Mouse (Mus musculus) spleen, adult 12 weeks (tissue): ENCODE measurements around the gene Cnppd1.

ENCODE experiments used
- DNase-seq: peaks from one replicate; pipeline ENCODE4 v3.0.0; 2022; ENCODE audit warnings: low spot score

Cnppd1 gene

DNA sequence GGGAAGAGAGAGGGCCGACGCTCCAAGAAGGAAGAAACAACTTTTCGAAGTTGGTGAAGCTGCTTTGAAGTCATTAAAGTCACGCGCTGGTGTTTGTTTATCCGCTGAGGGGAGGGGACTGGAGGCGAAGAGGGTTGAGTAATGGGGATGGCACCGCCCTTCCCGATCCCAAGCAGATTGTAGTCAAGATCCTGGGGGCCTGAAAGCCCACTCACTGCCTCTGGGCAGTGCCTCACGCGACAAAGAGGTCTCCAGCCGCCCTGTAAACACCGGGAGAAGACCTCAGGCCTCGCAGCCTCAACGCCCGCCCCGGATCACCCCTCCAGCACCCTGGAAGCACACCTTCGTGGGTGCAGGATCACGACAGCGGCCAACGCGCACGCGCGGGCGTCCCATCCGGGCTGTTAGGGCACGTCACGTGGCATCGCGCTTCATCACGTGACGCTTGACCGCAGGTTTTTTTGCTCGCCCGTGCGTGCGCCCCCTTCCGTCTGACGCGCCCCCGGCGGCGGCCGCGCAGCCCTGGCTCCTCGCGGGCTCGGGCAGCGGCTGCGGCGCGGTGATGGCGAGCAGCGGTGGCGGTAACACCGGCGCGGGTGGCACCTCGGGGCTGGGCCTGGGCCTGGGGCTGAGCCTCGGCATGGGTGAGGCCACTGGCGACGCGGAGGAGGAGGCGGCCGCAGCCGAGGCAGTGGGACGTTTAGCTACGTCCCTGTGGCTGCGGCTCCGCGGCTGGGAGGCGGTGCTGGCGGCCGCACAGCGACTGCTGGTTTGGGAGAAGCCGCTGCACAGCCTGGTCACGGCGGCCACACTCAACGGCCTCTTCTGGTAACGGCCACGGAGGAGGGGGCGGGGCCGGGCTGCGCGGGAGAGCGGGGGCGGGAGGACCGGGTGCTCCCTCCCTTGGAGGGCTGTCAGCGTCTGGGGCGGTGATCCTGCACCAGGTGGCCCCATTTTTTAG, at the start of gene Cnppd1, which contains the start of gene Retreg2:
TSS of gene Cnppd1 (minus strand) at position 411 of the 961 bp plus-strand sequence.
TSS of gene Retreg2 (plus strand) at position 478 of the 961 bp plus-strand sequence.
- DNase-seq = peak; percentile 98

DNA sequence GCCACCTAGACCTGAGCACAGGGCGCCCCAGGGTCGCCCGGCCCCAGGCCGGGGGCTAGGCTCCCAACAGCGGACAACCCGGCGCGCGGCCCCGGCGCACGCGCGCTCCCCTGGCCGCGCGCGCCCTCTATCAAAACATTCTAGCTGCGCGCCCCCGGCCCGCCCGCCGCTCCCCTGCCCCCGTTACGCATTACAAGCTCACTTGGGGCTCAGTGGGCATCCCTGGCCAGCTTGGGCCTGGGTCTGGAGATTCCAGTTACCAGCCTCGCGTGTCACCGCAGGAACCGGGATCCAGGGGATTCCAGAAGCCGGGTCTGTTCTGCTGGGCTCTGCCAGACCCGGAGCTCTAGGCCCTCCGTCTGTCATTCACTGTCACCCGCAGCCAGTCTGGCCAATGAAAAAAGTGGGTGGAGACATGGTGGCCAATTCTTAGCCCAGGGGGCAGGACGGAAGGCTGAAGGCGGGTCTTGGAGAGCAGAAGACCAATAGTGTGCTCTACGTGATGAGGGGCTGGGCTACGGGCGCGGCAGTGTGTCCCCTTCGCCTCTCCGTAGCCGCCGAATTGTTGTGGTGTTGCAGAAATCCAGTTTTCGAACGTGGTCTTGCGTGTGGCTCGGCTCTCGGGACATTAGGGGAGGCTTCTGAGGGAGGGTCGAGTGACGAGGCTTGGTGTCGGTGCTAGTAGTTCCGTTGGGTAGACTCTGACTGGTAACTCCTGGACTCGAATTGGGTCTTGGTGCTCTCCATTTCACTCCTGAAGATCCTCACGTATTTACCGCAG, 49.3 kb upstream of the Cnppd1 start, which contains the start of the genes Ankzf1 and Atg9a:
TSS of gene Ankzf1 (plus strand) at position 530 of the 781 bp plus-strand sequence.
TSS of gene Atg9a (minus strand) at position 575 of the 781 bp plus-strand sequence.
- peak; percentile 93 for DNase-seq

DNA sequence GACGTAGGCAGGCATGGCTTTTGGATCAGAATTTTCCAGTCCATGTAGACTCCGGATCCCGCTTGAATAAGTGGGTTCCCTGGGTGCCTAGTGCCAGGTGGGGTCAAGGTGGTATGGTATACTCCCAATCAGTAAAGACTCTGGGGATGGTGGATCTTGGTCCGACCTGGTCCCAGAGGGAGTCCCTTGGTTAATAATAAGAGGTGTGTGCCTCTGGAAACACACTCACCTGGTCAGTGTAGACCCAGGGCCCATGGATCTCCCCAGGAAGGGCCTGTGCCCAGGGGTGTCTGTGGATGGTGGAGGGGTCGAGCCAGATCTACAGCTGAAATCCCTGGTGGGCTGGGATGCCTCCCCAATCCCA, 48.7 kb upstream of the Cnppd1 start:
- DNase-seq = no peak

DNA sequence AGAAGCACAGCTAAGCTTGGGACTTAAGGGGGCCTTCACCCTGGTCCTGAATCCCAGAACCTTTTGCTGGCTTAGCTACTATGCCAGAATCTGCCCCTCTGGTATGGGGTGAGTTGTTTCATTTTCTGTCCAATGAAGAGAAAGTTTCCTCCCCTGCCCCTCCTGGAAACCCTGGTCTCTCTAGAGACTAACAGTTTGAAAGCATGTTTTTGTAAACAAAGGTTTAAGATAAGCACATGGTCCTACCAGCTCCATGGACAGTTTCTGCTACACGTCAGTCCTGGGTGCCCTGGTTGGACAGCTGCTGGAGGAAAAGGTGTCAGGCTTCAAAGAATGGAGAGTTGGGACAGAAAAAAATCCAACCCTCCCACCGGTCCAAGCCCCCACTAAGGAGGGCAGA, 48.1 kb upstream of the Cnppd1 start:
- no peak for DNase-seq

DNA sequence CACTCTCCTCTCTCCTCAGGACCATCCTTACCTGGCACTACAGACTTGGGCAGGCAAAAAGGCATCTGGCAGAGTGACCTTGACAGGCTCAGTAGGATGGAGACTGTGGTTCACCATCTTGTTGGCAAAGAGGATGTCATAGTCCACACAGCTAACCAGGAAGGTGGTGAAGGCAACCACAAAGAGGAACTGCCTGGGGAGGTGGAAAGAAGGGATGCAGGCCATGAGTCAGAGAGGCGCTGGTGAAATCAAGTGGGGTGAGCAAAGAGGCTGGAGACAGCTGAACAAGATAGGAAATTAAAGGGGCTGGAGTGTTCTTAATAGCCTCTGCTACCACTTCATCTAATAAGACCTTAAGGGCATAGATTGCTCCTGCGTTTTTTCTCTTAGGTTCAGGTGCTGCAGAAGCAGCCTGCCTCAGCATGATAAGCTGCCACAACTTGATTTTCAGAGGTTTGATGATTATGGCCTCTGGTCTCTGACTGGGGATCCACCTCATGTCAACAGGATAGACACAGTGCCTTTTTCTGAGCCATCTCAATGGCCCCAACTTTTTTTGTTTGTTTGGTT, 45.5 kb upstream of the Cnppd1 start:
- DNase-seq = no peak

DNA sequence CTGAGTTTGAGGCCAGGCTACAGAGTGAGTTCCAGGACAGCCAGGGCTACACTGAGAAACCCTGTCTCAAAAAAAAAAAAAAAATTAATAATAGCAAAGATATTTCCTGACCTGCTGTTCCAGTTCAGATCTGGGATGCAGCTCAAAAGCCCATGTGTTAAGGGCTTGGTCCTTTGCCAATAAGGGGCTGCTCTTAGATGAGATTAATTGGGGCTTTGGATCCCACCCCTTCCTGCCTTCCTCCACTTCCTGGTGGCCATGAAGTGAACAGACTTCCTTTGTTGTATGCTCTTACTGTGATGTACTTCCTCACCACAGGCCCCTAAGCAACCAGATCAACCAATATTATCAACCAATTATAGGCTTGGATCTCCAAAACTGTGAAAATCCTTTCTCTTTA, 44.6 kb upstream of the Cnppd1 start:
- no peak for DNase-seq

DNA sequence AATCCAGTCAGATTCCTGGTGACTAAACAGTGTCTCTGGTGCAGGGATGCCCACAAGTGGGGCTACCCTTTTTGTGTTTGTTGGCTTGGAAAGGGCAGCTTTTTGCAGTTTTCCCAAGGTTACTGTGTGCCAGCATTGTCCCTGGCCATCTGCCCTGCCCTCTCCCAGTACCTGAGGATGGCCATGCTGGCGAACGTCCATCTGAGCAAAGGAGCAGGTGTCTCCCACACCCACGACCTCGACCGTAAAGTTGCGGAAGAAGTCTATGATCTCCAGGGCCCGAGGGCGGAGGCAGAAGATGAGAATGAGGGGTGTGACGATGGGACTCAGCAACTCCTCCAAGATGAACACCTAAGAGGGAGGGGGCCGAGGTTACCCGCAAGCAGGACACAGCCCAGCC, 43.0 kb upstream of the Cnppd1 start:
- DNase-seq = no peak

DNA sequence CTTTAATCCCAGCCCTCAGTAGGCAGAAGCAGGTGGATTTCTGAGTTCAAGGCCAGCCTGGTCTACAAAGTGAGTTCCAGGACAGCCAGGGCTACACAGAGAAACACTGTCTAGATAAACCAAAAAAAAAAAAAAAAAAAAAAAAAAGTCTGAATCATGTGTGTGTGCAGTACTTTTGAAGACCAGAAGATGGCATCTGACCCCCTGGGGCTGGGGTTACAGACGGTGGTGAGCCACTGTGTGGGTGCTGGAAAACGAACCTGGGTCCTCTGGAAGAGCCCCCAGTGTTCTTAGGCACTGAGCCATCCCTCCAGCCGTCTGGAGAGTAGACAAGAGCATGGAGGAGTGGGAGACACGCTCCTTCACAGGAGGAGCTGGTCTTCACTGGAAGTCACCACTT, 39.6 kb upstream of the Cnppd1 start:
- no peak for DNase-seq

DNA sequence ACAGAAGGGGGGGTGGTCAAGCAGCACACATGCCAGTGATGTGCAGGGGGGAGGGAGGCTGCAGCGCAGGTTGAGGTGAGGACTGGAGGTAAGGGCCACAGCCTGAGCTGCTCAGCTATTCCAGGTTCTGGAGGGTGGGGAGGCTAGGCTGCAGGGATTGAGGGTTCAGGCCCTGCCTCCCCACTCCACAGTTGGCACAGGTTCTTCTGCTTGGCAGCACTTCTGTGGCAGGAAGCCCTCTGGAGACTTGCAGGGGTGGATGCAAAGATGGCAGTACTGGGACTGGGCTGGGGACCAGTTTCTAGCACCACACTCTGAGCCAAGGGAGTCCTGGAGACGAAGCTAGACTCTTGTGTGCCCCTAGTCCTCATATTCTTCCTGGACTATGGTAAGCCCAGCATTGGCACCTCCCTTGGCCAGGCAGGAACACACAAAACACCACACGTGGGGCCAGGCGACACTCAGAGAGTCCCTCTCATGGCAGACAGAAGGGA, 38.9 kb upstream of the Cnppd1 start:
- DNase-seq = no peak

DNA sequence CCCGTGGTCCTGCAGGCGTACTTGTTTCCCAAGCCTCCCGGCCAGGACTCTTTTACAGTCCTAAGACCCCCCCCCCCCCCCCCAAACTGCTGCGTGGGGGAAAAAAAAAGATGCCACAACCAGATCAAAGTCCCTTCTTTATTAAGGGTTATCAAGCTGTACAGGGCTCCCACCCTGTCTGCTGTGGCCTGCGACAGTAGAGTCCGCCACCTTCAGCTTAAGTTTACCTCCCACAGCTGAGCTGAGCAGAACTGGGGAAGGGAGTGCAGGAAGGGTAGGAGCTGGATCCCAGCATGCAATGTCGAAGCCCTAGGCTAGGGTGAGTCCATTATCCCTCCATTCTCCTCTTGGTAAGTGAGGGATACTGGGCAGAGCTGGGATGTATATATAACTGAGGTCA, 38.2 kb upstream of the Cnppd1 start:
- no peak for DNase-seq

DNA sequence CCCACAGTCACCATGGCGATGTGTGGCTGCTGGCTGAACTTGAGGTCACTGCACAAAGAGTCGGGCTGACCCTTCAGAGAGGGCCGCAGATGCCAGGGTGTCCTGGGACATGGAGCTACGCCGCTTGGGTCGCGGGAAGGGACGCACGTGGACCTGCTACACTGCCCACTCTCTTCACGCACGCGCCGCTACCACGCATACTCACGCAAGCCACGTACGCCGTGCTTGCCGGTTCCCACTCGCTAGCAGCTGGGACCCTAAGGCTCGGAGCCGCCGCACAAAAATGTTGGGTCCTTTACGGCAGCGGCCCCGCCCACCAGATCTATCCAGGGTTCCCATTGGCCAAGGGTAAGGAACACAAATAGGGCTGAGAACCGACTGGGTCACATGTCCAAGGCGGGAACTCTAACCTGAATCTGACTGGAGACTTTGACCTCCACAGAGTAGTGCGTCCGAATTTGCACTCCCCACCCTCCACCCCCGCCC, 37.6 kb upstream of the Cnppd1 start, which contains the start of gene Abcb6:
TSS of gene Abcb6 (minus strand) at position 288 of the 486 bp plus-strand sequence.
- peak; percentile 82 for DNase-seq

DNA sequence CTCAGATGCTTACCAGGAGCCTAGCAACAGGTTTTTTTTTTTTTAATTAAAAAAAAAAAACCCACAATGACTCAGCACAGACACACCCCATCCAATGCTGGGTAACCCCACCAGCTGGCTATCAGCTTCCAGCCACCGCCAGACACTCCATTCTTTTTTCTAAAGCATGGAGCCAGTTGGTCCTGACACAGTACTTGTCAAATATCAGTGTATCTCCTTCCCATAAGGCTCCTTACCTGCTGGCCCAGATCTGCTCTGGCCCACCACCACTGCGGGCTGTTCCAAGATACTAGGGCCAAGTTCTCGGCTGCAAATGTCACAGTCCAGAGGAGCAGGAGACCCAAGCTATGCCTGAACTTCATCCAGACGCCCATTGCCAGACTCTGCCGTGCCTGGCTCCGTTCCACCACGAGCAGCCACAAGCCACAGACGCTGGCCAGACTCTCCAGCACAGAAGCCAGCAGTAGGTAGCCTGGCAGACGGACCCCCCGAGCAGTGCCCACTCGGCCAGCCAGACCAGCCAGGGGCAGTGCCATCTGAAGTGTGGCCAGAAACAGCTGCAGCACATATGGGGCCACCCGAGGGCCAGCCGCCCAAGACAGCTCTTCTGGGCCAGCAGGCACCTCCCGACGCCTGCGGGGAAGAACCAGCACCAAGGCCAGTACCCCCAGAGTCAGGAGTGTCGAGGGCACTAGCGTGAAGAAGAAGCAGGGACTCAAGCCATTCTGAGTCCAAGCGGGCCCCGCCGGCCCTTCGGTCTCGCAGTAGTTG, 37.0 kb upstream of the Cnppd1 start:
- DNase-seq = peak; percentile 65

DNA sequence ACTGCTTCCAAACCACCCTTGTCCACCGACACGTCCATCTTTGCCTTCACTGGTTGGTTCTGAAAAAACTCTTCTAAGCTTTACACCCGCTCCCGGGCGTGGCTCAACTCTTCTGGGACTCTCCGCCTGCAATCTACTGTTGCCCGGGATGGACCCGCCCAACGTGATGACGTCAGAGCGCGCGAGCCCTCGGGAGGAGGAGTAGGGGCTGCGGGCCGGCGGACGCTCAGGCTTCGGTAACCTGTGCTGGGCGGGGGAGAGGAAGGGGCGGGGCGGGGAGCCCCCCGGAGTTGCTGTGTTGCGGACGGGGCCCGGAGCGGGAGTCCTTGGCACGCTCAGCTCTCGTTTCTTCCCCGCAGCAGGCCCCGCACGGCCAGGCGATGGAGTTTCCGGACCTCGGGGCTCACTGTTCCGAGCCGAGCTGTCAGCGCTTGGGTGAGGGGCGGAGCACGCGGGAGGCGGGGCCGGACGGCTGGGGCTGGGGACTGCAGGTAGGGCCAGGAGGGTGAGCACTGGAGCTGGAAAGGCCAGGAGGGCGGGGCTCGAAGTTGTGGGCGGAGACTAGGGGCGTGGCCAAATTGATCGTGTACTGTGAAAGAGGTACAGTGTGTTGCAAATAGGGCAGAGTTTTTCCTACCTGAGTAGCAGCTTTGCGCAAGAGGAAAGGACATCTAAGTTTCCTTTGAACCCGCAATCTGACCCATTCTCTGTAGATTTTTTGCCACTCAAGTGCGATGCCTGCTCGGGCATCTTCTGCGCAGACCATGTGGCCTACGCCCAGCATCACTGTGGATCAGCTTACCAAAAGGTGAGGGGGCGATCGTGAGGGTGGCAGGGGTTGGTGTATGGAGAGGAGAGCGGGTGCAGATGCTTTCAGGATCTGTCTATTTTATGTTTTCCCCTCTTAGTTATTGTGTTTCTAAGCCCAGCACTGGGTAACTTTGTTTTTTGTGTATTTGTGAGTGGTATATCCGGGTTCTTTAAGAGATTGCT, 26.3 kb upstream of the Cnppd1 start, which contains the start of gene Zfand2b:
TSS of gene Zfand2b (plus strand) at position 175 of the 993 bp plus-strand sequence.
- peak; percentile 97 for DNase-seq

DNA sequence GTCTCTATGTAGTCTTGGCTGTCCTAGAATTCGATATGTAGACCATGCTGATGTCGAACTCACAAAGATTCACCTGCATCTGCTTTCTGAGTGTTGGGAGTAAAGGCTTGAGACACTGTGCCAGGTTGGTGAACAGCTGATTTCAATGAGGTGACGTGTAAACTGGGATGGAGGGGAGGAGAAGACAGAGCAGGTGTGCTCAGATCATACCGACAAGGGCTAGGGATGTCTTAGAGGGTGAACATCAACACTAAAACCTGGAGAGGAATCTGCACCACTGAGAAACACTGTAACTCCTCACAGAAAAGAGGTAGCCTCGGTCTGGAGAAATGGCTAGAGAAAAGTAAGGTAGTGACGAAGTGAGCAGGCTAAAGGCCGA, 25.6 kb upstream of the Cnppd1 start:
- DNase-seq = no peak

DNA sequence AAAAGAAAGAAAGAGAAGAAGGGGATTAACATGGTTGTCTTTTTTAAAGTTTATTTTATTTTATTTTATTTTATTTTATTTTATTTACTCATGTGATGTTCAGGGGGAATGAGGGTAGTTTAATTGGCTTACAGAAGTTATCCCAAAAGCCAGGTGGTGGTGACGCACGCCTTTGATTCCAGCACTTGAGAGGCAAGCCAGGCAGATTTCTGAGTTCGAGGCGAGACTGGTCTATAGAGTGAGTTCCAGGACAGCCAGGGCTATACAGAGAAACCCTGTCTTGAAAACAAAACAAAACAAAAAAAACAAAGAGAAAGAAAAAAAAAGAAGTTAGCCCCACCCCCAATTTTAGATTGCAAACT, 17.7 kb upstream of the Cnppd1 start:
- DNase-seq = no peak

DNA sequence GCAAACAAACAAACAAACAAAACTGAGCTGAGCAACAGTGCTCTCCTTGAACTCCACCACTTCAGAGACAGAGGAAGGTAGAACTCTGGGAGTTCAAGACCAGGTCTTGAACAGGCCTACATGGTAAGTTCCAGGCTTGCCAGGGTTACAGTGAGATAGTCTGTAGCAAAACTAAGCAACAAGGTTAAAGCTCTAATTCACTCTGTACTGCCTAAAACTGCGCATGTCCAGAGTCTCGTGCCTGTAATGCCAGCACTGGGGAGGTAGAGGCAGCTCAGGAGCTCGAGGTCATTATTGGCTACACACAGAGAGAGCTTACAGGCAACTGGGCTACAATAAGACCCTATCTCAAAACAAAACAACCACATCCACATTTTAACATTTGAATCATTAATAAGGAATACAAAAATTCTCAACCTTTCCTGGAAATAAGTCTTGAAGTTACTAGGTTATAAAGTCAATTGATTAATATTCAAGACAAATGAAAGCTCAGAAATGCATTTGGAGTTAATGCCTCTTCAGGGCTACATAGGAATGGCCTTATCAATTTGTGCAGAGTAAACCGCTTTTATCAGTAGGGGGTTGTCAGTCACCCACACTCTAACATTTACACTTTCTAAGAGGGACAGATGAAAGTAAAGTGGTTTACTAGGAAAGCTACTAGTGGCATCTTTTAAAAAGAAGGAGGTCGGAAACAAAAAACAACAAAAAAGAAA, 17.2 kb upstream of the Cnppd1 start:
- no peak for DNase-seq

DNA sequence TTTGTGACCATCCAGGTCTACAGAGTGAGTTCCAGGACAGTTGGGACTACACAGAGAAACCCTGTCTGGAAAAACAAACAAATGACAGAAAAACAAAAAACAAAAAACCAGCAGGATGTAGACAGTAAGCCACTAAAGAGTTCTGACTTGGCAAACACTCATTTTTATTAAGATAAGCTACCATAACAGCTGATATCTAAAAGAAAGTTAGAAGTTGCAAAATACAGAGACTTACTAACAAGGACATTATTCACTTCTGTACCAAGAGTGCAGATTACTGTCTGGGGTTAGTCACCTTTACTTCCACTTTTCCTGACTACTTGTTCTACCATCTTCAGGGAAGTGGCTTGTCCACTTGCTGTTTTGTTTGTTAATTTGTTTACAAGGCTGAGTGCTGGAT, 16.5 kb upstream of the Cnppd1 start:
- no peak for DNase-seq

DNA sequence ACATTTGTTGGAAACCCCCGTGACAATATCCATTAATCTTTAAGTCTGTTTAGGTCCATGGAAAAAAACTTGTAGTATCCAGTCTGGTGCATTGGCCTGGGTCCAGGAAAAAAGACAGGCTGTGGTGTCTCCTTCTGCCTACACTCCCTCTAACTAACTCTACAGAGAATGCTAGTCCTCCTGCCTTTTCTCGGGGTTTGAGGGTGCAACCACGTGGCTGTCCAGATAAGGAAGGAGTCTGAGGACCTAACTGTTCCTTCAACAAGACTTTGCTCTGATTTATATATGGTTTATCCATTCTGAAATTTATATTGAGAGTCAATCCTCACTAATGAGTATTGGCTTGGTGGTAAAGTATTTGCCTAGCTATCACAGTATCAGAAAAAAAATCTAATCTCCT, 13.3 kb upstream of the Cnppd1 start:
- no peak for DNase-seq

DNA sequence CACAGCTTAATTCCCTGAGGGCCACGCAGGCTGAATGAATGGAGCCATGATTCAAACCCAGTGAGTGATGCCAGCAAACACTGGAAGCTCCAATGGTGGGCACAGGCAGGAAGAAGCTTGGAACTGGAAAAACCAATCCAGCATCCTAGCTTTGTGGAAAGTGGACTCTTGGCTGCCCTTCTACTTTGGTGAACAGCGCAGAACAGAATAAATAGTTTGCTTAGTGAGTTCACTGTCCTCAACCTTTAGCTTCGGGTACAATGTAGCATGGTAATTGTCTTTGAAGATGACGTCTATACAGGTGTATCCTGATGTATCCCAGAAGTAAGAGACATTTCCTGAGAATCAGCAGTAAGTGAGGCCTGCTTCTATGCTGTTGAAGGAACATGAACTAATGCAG, 6.2 kb upstream of the Cnppd1 start:
- DNase-seq = no peak
